Mouse (Mus musculus): Measurements from ENCODE around the gene Zfand3. TPM values are rescaled to one million over a fixed set of nuclear protein-coding genes. Genes with fewer than 3 reads are reported as not detected.
A peak's percentile ranks its signal among the peaks of the same experiment; 100 is the strongest.

Zfand3 gene
- polyA plus RNA-seq, 1 experiment from 2014 or later = 59.5 TPM

GRCm38 (mm10) chr17:30006877-30007276 is 2.3 kb downstream of the Zfand3 start:
- Histone ChIP-seq H3K9me3 (replicated peaks; ENCODE audit: control insufficient read depth, low read length) (no peaks in the 10 kb centered on the region), H3K4me3 (ENCODE audit: low read depth, low read length) (no peak overlapping the region), H3K4me1 (ENCODE audit: control insufficient read depth, insufficient read depth, low read length) (peaks cover 31% of the 10 kb centered on the region), H3K9ac (ENCODE audit: low read length) (0 out of 2 replicates have a peak overlapping the region, but pooled peaks have one; percentile 6), H3K27ac (ENCODE audit: low read depth, low read length) (no peak overlapping the region), H3K36me3 (ENCODE audit: control insufficient read depth, insufficient read depth, low read length) (no peaks in the 10 kb centered on the region), H3K27me3 (replicated peaks; ENCODE audit: control insufficient read depth, insufficient read depth, low read length) (no peaks in the 10 kb centered on the region), H3K4me2 (ENCODE audit: low read length) (peak overlapping the region; percentile 78)
- DNase-seq (ENCODE audit: low spot score) (no peak), ATAC-seq (no peak)
- 86% methylated on average over 2 of the region's 2 CpGs for WGBS

- Histone ChIP-seq H3K27me3 (replicated peaks; ENCODE audit: control insufficient read depth, insufficient read depth, low read length) (no peaks in the 10 kb centered on the region), H3K4me2 (ENCODE audit: low read length) (peak overlapping the region; percentile 78; the same call in 1 of the 2 replicates), H3K9me3 (replicated peaks; ENCODE audit: control insufficient read depth, low read length) (no peaks in the 10 kb centered on the region), H3K36me3 (ENCODE audit: control insufficient read depth, insufficient read depth, low read length) (no peaks in the 10 kb centered on the region), H3K27ac (ENCODE audit: low read depth, low read length) (no peak overlapping the region), H3K4me3 (ENCODE audit: low read depth, low read length) (no peak overlapping the region), H3K9ac (ENCODE audit: low read length) (peak overlapping the region; percentile 41; the same call in 1 of the 2 replicates), H3K4me1 (ENCODE audit: control insufficient read depth, insufficient read depth, low read length) (peaks cover 31% of the 10 kb centered on the region)
- ATAC-seq (no peak), DNase-seq (ENCODE audit: low spot score) (no peak)
- WGBS = 91% methylated on average over 6 of the region's 6 CpGs
Measured at GRCm38 (mm10) chr17:30007883-30008282, 3.4 kb downstream of the Zfand3 start.

GRCm38 (mm10) chr17:30008392-30008791 is 3.9 kb downstream of the Zfand3 start:
- H3K9ac ChIP-seq (ENCODE audit: low read length) = peak overlapping the region; percentile 41; the same call in 1 of the 2 replicates
- ATAC-seq (no peak), DNase-seq (ENCODE audit: low spot score) (no peak)
- H3K36me3 ChIP-seq (ENCODE audit: control insufficient read depth, insufficient read depth, low read length) = no peaks in the 10 kb centered on the region
- peak overlapping the region; percentile 78; the same call in 1 of the 2 replicates for H3K4me2 ChIP-seq (ENCODE audit: low read length)
- no peaks in the 10 kb centered on the region for H3K9me3 ChIP-seq (replicated peaks; ENCODE audit: control insufficient read depth, low read length)
- H3K27me3 ChIP-seq (replicated peaks; ENCODE audit: control insufficient read depth, insufficient read depth, low read length) = no peaks in the 10 kb centered on the region
- H3K4me3 ChIP-seq (ENCODE audit: low read depth, low read length) = no peak overlapping the region
- no peak overlapping the region for H3K27ac ChIP-seq (ENCODE audit: low read depth, low read length)
- peaks cover 31% of the 10 kb centered on the region for H3K4me1 ChIP-seq (ENCODE audit: control insufficient read depth, insufficient read depth, low read length)

- DNase-seq (ENCODE audit: low spot score) (no peak), ATAC-seq (no peak)
- H3K36me3 ChIP-seq (ENCODE audit: control insufficient read depth, insufficient read depth, low read length) = no peaks in the 10 kb centered on the region
- H3K9me3 ChIP-seq (replicated peaks; ENCODE audit: control insufficient read depth, low read length) = no peaks in the 10 kb centered on the region
- no peak overlapping the region for H3K9ac ChIP-seq (ENCODE audit: low read length)
- H3K27ac ChIP-seq (ENCODE audit: low read depth, low read length) = no peak overlapping the region
- WGBS = 94% methylated on average over 4 of the region's 4 CpGs
- no peak overlapping the region for H3K4me3 ChIP-seq (ENCODE audit: low read depth, low read length)
- H3K27me3 ChIP-seq (replicated peaks; ENCODE audit: control insufficient read depth, insufficient read depth, low read length) = no peaks in the 10 kb centered on the region
- H3K4me2 ChIP-seq (ENCODE audit: low read length) = no peak overlapping the region
- H3K4me1 ChIP-seq (ENCODE audit: control insufficient read depth, insufficient read depth, low read length) = peaks cover 4% of the 10 kb centered on the region
Measured at GRCm38 (mm10) chr17:30014660-30015059, 10.1 kb downstream of the Zfand3 start.

GRCm38 (mm10) chr17:30018927-30019610 is 14.5 kb downstream of the Zfand3 start:
- Histone ChIP-seq H3K4me1 (ENCODE audit: control insufficient read depth, insufficient read depth, low read length) (peaks cover 18% of the 10 kb centered on the region), H3K9me3 (replicated peaks; ENCODE audit: control insufficient read depth, low read length) (no peaks in the 10 kb centered on the region), H3K4me2 (ENCODE audit: low read length) (no peak overlapping the region), H3K27me3 (replicated peaks; ENCODE audit: control insufficient read depth, insufficient read depth, low read length) (no peaks in the 10 kb centered on the region), H3K9ac (ENCODE audit: low read length) (no peak overlapping the region), H3K36me3 (ENCODE audit: control insufficient read depth, insufficient read depth, low read length) (no peaks in the 10 kb centered on the region), H3K27ac (ENCODE audit: low read depth, low read length) (0 out of 2 replicates have a peak overlapping the region, but pooled peaks have one; percentile 27), H3K4me3 (ENCODE audit: low read depth, low read length) (no peak overlapping the region)
- DNase-seq (ENCODE audit: low spot score) = no peak
- 85% methylated on average over 12 of the region's 12 CpGs for WGBS
- ATAC-seq = no peak

- no peaks in the 10 kb centered on the region for H3K36me3 ChIP-seq (ENCODE audit: control insufficient read depth, insufficient read depth, low read length)
- H3K9ac ChIP-seq (ENCODE audit: low read length) = no peak overlapping the region
- H3K27me3 ChIP-seq (replicated peaks; ENCODE audit: control insufficient read depth, insufficient read depth, low read length) = no peaks in the 10 kb centered on the region
- peaks cover 18% of the 10 kb centered on the region for H3K4me1 ChIP-seq (ENCODE audit: control insufficient read depth, insufficient read depth, low read length)
- no peak overlapping the region for H3K4me3 ChIP-seq (ENCODE audit: low read depth, low read length)
- no peaks in the 10 kb centered on the region for H3K9me3 ChIP-seq (replicated peaks; ENCODE audit: control insufficient read depth, low read length)
- ATAC-seq (no peak), DNase-seq (ENCODE audit: low spot score) (no peak)
- H3K27ac ChIP-seq (ENCODE audit: low read depth, low read length) = no peak overlapping the region
- 62% methylated on average over 6 of the region's 6 CpGs for WGBS
- H3K4me2 ChIP-seq (ENCODE audit: low read length) = no peak overlapping the region
Measured at GRCm38 (mm10) chr17:30019942-30020341, 15.4 kb downstream of the Zfand3 start.

- 69% methylated on average over 5 of the region's 5 CpGs for WGBS
- H3K9me3 ChIP-seq (replicated peaks; ENCODE audit: control insufficient read depth, low read length) = no peaks in the 10 kb centered on the region
- H3K9ac ChIP-seq (ENCODE audit: low read length) = no peak overlapping the region
- no peaks in the 10 kb centered on the region for H3K36me3 ChIP-seq (ENCODE audit: control insufficient read depth, insufficient read depth, low read length)
- no peak for ATAC-seq
- H3K4me2 ChIP-seq (ENCODE audit: low read length) = no peak overlapping the region
- peak; percentile 82 for DNase-seq (ENCODE audit: low spot score)
- H3K27me3 ChIP-seq (replicated peaks; ENCODE audit: control insufficient read depth, insufficient read depth, low read length) = no peaks in the 10 kb centered on the region
- H3K4me1 ChIP-seq (ENCODE audit: control insufficient read depth, insufficient read depth, low read length) = peaks cover 42% of the 10 kb centered on the region
- H3K27ac ChIP-seq (ENCODE audit: low read depth, low read length) = no peak overlapping the region
- no peak overlapping the region for H3K4me3 ChIP-seq (ENCODE audit: low read depth, low read length)
Measured at GRCm38 (mm10) chr17:30024651-30025050, 20.1 kb downstream of the Zfand3 start.

- DNase-seq (ENCODE audit: low spot score) (peak; percentile 84), ATAC-seq (no peak)
- H3K9ac ChIP-seq (ENCODE audit: low read length) = no peak overlapping the region
- no peak overlapping the region for H3K4me3 ChIP-seq (ENCODE audit: low read depth, low read length)
- H3K36me3 ChIP-seq (ENCODE audit: control insufficient read depth, insufficient read depth, low read length) = no peaks in the 10 kb centered on the region
- WGBS = 25% methylated on average over 6 of the region's 6 CpGs
- H3K27me3 ChIP-seq (replicated peaks; ENCODE audit: control insufficient read depth, insufficient read depth, low read length) = no peaks in the 10 kb centered on the region
- no peaks in the 10 kb centered on the region for H3K9me3 ChIP-seq (replicated peaks; ENCODE audit: control insufficient read depth, low read length)
- no peak overlapping the region for H3K27ac ChIP-seq (ENCODE audit: low read depth, low read length)
- peaks cover 35% of the 10 kb centered on the region for H3K4me1 ChIP-seq (ENCODE audit: control insufficient read depth, insufficient read depth, low read length)
- no peak overlapping the region for H3K4me2 ChIP-seq (ENCODE audit: low read length)
Measured at GRCm38 (mm10) chr17:30026617-30027016, 22.1 kb downstream of the Zfand3 start.

- no peak overlapping the region for H3K4me2 ChIP-seq (ENCODE audit: low read length)
- no peak overlapping the region for H3K9ac ChIP-seq (ENCODE audit: low read length)
- no peaks in the 10 kb centered on the region for H3K27me3 ChIP-seq (replicated peaks; ENCODE audit: control insufficient read depth, insufficient read depth, low read length)
- peak; percentile 48; the same call in 1 of the 2 replicates for ATAC-seq
- 72% methylated on average over 1 of the region's 1 CpGs for WGBS
- peaks cover 35% of the 10 kb centered on the region for H3K4me1 ChIP-seq (ENCODE audit: control insufficient read depth, insufficient read depth, low read length)
- no peaks in the 10 kb centered on the region for H3K36me3 ChIP-seq (ENCODE audit: control insufficient read depth, insufficient read depth, low read length)
- H3K4me3 ChIP-seq (ENCODE audit: low read depth, low read length) = no peak overlapping the region
- peak; percentile 77 for DNase-seq (ENCODE audit: low spot score)
- no peak overlapping the region for H3K27ac ChIP-seq (ENCODE audit: low read depth, low read length)
- H3K9me3 ChIP-seq (replicated peaks; ENCODE audit: control insufficient read depth, low read length) = no peaks in the 10 kb centered on the region
Measured at GRCm38 (mm10) chr17:30027343-30028029, 23.0 kb downstream of the Zfand3 start.
